Mouse (Mus musculus) CH12.LX (cell line): ENCODE results near the gene Skap2. TPM values are rescaled to one million over a fixed set of nuclear protein-coding genes. Genes with fewer than 3 reads are reported as not detected.
A peak's percentile ranks its signal among the peaks of the same experiment; 100 is the strongest.

ENCODE experiments used
- DNase-seq: peaks from one replicate; pipeline ENCODE4 v3.0.0-alpha.2; 2013; ENCODE audit errors: extremely low read depth
- H3K27ac ChIP-seq: 2 replicates; pipeline ENCODE4 v1.5.1; 2012; ENCODE audit warnings: low read depth, mild to moderate bottlenecking, control low read depth, moderate library complexity; ENCODE audit not compliant: insufficient read depth
- H3K27me3 ChIP-seq: replicated peaks from 2 replicates; pipeline ENCODE3; 2012; ENCODE audit warnings: inconsistent platforms
- H3K36me3 ChIP-seq, 2 experiments: replicated peaks in 1 of 2; 2 replicates each; pipeline versions ENCODE3 to v1.6.1; 2012; ENCODE audit warnings: inconsistent platforms in 1 of 2, low read length in 1 of 2, mild to moderate bottlenecking in 1 of 2, mixed read lengths in 1 of 2, moderate library complexity in 1 of 2; ENCODE audit not compliant: control insufficient read depth in 1 of 2, insufficient read depth in 1 of 2
- H3K4me1 ChIP-seq, 2 experiments: 2 replicates each; pipeline ENCODE4 v1.6.1; 2012; ENCODE audit warnings: inconsistent platforms in 1 of 2, moderate library complexity in 1 of 2; ENCODE audit not compliant: insufficient read depth in 2 of 2, control insufficient read depth in 1 of 2
- H3K4me2 ChIP-seq: 2 replicates; pipeline ENCODE4 v1.6.1; 2012; ENCODE audit warnings: low read depth, mild to moderate bottlenecking, control low read depth; ENCODE audit not compliant: poor library complexity, insufficient read depth, severe bottlenecking
- H3K4me3 ChIP-seq, 3 experiments: fragments of 150-350 bp in 1 of 3; sonication (generic) in 1 of 3; replicated peaks in 1 of 3; 2 replicates each; pipeline versions ENCODE3 to v1.5.1; 2011 to 2012; ENCODE audit warnings: low read depth in 2 of 3, low read length in 2 of 3, mild to moderate bottlenecking in 2 of 3, moderate library complexity in 2 of 3, control low read depth in 1 of 3, improper control_type of control experiment in 1 of 3, inconsistent platforms in 1 of 3, mixed read lengths in 1 of 3; ENCODE audit not compliant: poor library complexity in 1 of 3
- H3K79me2 ChIP-seq: replicated peaks from 2 replicates; pipeline ENCODE4 v1.6.1; 2012; ENCODE audit warnings: mild to moderate bottlenecking, moderate library complexity; ENCODE audit not compliant: control insufficient read depth, poor library complexity, insufficient read depth, severe bottlenecking; ENCODE audit errors: extremely low read depth
- H3K9ac ChIP-seq: 2 replicates; pipeline ENCODE4 v1.6.1; 2012; ENCODE audit warnings: low read depth, mild to moderate bottlenecking, control low read depth, moderate library complexity; ENCODE audit not compliant: insufficient read depth
- H3K9me3 ChIP-seq: replicated peaks from 2 replicates; pipeline ENCODE3; 2012; ENCODE audit warnings: low read length, inconsistent platforms, mixed read lengths
- CHD1 ChIP-seq: IDR thresholded peaks from 2 replicates; pipeline ENCODE4 v1.6.1; 2012; ENCODE audit warnings: low read depth, low read length, improper control_type of control experiment, inconsistent platforms
- CTCF ChIP-seq, 2 experiments: IDR thresholded peaks in 1 of 2; conservative IDR thresholded peaks in 1 of 2; 2 replicates each; pipeline ENCODE4 v1.5.1; 2011 to 2012; ENCODE audit warnings: low read depth in 2 of 2, low read length in 2 of 2, improper control_type of control experiment in 1 of 2, inconsistent platforms in 1 of 2, mild to moderate bottlenecking in 1 of 2, moderate library complexity in 1 of 2
- EP300 ChIP-seq: IDR thresholded peaks from 2 replicates; pipeline ENCODE4 v1.6.1; 2011; ENCODE audit warnings: low read length, improper control_type of control experiment
- ETS1 ChIP-seq: conservative IDR thresholded peaks from 2 replicates; pipeline ENCODE4 v1.6.1; 2012; ENCODE audit warnings: low read depth, mild to moderate bottlenecking, inconsistent platforms, low read length, improper control_type of control experiment, moderate library complexity
- GABPA ChIP-seq: IDR thresholded peaks from 2 replicates; pipeline ENCODE4 v1.6.1; 2012; ENCODE audit warnings: low read depth, low read length, improper control_type of control experiment, inconsistent platforms; ENCODE audit not compliant: insufficient replicate concordance
- HCFC1 ChIP-seq: IDR thresholded peaks from 2 replicates; pipeline ENCODE4 v1.6.1; 2012; ENCODE audit warnings: low read depth, mild to moderate bottlenecking, inconsistent platforms, low read length, improper control_type of control experiment
- IRF4 ChIP-seq: IDR thresholded peaks from 2 replicates; pipeline ENCODE4 v1.6.1; 2014; ENCODE audit warnings: low read depth, mild to moderate bottlenecking, inconsistent platforms, low read length, improper control_type of control experiment
- JUN ChIP-seq: IDR thresholded peaks from 2 replicates; pipeline ENCODE4 v1.6.1; 2011; ENCODE audit warnings: low read depth, mild to moderate bottlenecking, low read length, improper control_type of control experiment, moderate library complexity; ENCODE audit not compliant: insufficient read depth
- JUND ChIP-seq: conservative IDR thresholded peaks from 2 replicates; pipeline ENCODE4 v1.6.1; 2011; ENCODE audit warnings: low read depth, low read length, improper control_type of control experiment
- KAT2A ChIP-seq: IDR thresholded peaks from 2 replicates; pipeline ENCODE4 v1.6.1; 2012; ENCODE audit warnings: low read length, improper control_type of control experiment, inconsistent platforms; ENCODE audit not compliant: insufficient replicate concordance
- MEF2A ChIP-seq: IDR thresholded peaks from 2 replicates; pipeline ENCODE4 v1.6.1; 2014; ENCODE audit warnings: low read depth, mild to moderate bottlenecking, inconsistent platforms, low read length, improper control_type of control experiment, borderline replicate concordance
- MXI1 ChIP-seq: IDR thresholded peaks from 2 replicates; pipeline ENCODE4 v1.6.1; 2011; ENCODE audit warnings: mild to moderate bottlenecking, low read depth, low read length, improper control_type of control experiment
- NELFE ChIP-seq: IDR thresholded peaks from 2 replicates; pipeline ENCODE4 v1.6.1; 2011; ENCODE audit warnings: low read depth, low read length, improper control_type of control experiment
- NRF1 ChIP-seq: IDR thresholded peaks from 2 replicates; pipeline ENCODE4 v1.6.1; 2014; ENCODE audit warnings: low read depth, mild to moderate bottlenecking, inconsistent platforms, low read length, improper control_type of control experiment, moderate library complexity
- PAX5 ChIP-seq: IDR thresholded peaks from 2 replicates; pipeline ENCODE4 v1.6.1; 2012; ENCODE audit warnings: low read length, inconsistent platforms, mixed read lengths
- RAD21 ChIP-seq: IDR thresholded peaks from 2 replicates; pipeline ENCODE4 v1.6.1; 2011; ENCODE audit warnings: low read depth, mild to moderate bottlenecking, low read length, improper control_type of control experiment, moderate library complexity
- SIN3A ChIP-seq: IDR thresholded peaks from 2 replicates; pipeline ENCODE4 v1.6.1; 2012; ENCODE audit warnings: low read length, improper control_type of control experiment, inconsistent platforms
- SMC3 ChIP-seq: IDR thresholded peaks from 2 replicates; pipeline ENCODE4 v1.6.1; 2011; ENCODE audit warnings: low read depth, low read length, improper control_type of control experiment
- TBP ChIP-seq: conservative IDR thresholded peaks from 2 replicates; pipeline ENCODE4 v1.6.1; 2011; ENCODE audit warnings: low read depth, low read length, improper control_type of control experiment
- UBTF ChIP-seq: IDR thresholded peaks from 2 replicates; pipeline ENCODE4 v1.6.1; 2012; ENCODE audit warnings: low read depth, mild to moderate bottlenecking, inconsistent platforms, low read length, improper control_type of control experiment, moderate library complexity
- USF1 ChIP-seq: IDR thresholded peaks from 2 replicates; pipeline ENCODE4 v1.6.1; 2014; ENCODE audit warnings: low read depth, mild to moderate bottlenecking, inconsistent platforms, low read length, improper control_type of control experiment
- ZC3H11A ChIP-seq: IDR thresholded peaks from 2 replicates; pipeline ENCODE4 v1.6.1; 2012; ENCODE audit warnings: low read depth, mild to moderate bottlenecking, inconsistent platforms, low read length, improper control_type of control experiment
- ZKSCAN1 ChIP-seq: IDR thresholded peaks from 2 replicates; pipeline ENCODE4 v1.6.1; 2012; ENCODE audit warnings: low read depth, inconsistent platforms, low read length, improper control_type of control experiment, borderline replicate concordance
- ZMIZ1 ChIP-seq: IDR thresholded peaks from 2 replicates; pipeline ENCODE4 v1.6.1; 2012; ENCODE audit warnings: low read depth, mild to moderate bottlenecking, inconsistent platforms, low read length, improper control_type of control experiment
- dilution Hi-C: fragments of 300-500 bp; cut with MboI; formaldehyde crosslinking; loops from 2 replicates; pipeline ENCODE4 v1.14.3; 2020; ENCODE audit warnings: low sequenced_read_pairs; ENCODE audit not compliant: extremely low pct_unique_long_range_greater_than_20kb, extremely low pct_ligation_motif_present
- in situ Hi-C: fragments of 300-500 bp; cut with MboI; formaldehyde crosslinking; loops from 3 replicates; pipeline ENCODE4 v1.14.3; 2019; ENCODE audit warnings: low sequenced_read_pairs, low pct_ligation_motif_present, low pct_unique_long_range_greater_than_20kb, mixed read lengths
- polyA plus RNA-seq: library from polyadenylated mRNA; unstranded; fragments of >175 nt; gene quantifications from 2 replicates; pipeline ENCODE4 v1.2.1, GENCODE M21; 2012; ENCODE audit warnings: low read depth; ENCODE audit not compliant: insufficient read length
- total RNA-seq, 2 experiments: library from RNA; depleted of rRNA; stranded (reverse); fragments of 300-350 nt in 1 of 2; fragments of >200 nt in 1 of 2; gene quantifications; 2 replicates each; pipeline ENCODE4 v1.2.3; 2012 to 2014

Gene Skap2
- total and polyA plus RNA-seq, 3 experiments: 25.8 to 76.1 (median 51.9) TPM

GRCm38 (mm10) chr6:51838177-51838576 lies 174.2 kb downstream of the Skap2 start:
- no peak overlapping the region for H3K4me2 ChIP-seq
- DNase-seq: peak; percentile 12
- no peak overlapping the region for H3K9ac ChIP-seq
- no peaks in the 10 kb centered on the region for H3K27me3 ChIP-seq
- TF ChIP-seq ETS1: no peak
- peak; percentile 14 to 57; a peak in 2 of 4 replicates for TF ChIP-seq CTCF (conservative IDR thresholded peaks at IDR 0.05 in 1 of 2, IDR thresholded peaks at IDR 0.05 in 1 of 2; ENCODE audit: low read depth in 2 of 2, low read length in 2 of 2)
- TF ChIP-seq SIN3A: no peak
- no peak for TF ChIP-seq PAX5
- peak; percentile 16 for TF ChIP-seq RAD21
- TF ChIP-seq ZC3H11A: no peak
- peak; percentile 43 for TF ChIP-seq SMC3
- no peak for TF ChIP-seq NELFE
- no peak for TF ChIP-seq GABPA
- TF ChIP-seq ZKSCAN1: no peak
- TF ChIP-seq MXI1: no peak
- H3K36me3 ChIP-seq: no peaks in the 10 kb centered on the region
- H3K4me3 ChIP-seq: no peak overlapping the region
- in situ Hi-C loops (no loop called here), dilution Hi-C loops (no loop called here)
- no peaks in the 10 kb centered on the region for H3K4me1 ChIP-seq
- no peak overlapping the region for H3K27ac ChIP-seq
- H3K9me3 ChIP-seq: no peaks in the 10 kb centered on the region
- H3K79me2 ChIP-seq: no peaks in the 10 kb centered on the region

GRCm38 (mm10) chr6:51833362-51833761 lies 179.0 kb downstream of the Skap2 start:
- Histone ChIP-seq H3K9ac (no peak overlapping the region), H3K36me3 (no peaks in the 10 kb centered on the region), H3K4me2 (no peak overlapping the region), H3K27me3 (no peaks in the 10 kb centered on the region), H3K4me3 (no peak overlapping the region), H3K27ac (no peak overlapping the region), H3K79me2 (no peaks in the 10 kb centered on the region), H3K4me1 (peaks cover 0 to 2% of the 10 kb centered on the region in 2 experiments; a peak in 1 of 4 replicates), H3K9me3 (no peaks in the 10 kb centered on the region)
- DNase-seq: no peak
- in situ Hi-C loops (no loop called here), dilution Hi-C loops (no loop called here)
- no peak for TF ChIP-seq CHD1
- TF ChIP-seq JUN: no peak
- TF ChIP-seq MEF2A: no peak
- TF ChIP-seq KAT2A: no peak
- no peak for TF ChIP-seq ZMIZ1
- no peak for TF ChIP-seq IRF4
- no peak for TF ChIP-seq ZKSCAN1
- TF ChIP-seq USF1: no peak
- no peak for TF ChIP-seq ETS1
- no peak for TF ChIP-seq CTCF (conservative IDR thresholded peaks at IDR 0.05 in 1 of 2, IDR thresholded peaks at IDR 0.05 in 1 of 2; ENCODE audit: low read depth in 2 of 2, low read length in 2 of 2)
- no peak for TF ChIP-seq JUND
- no peak for TF ChIP-seq EP300
- no peak for TF ChIP-seq NRF1
- no peak for TF ChIP-seq SIN3A
- TF ChIP-seq UBTF: no peak
- TF ChIP-seq NELFE: no peak
- TF ChIP-seq TBP: no peak
- no peak for TF ChIP-seq HCFC1
